Mouse (Mus musculus): ENCODE measurements around the gene Armc12.

DNA sequence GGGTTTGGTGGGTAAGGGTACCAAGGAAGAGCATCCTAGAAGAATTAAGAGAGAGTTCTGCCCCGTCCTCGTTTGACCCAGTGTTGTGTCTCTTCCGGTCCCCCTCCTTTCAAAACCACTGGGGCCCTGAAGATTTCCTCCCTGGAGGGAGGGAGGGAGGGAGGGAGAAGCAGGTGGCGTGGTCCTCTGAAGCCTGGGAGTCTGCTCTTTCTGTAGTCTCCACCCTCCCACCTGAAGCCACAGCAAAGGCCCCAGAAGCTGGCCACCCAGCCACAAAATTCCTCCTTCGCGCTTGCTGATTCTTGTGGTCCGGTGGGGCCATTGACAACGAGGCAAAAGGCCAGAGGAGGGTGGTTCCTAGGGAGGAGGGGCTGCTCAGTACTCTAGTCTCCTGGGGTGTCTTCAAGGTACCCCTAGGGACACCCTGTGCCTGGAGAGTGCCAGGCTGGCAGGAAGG is 12.0 kb upstream of the Armc12 start:
- TF ChIP-seq GATA1 (IDR thresholded peaks at IDR 0.05; ENCODE audit: borderline replicate concordance, low read length) = no peak
- no peak for TF ChIP-seq FLI1 (IDR thresholded peaks at IDR 0.05; ENCODE audit: low read length)
